Mouse (Mus musculus): Measurements from ENCODE around the gene Ksr2. TPM values are rescaled to one million over a fixed set of nuclear protein-coding genes. Genes with fewer than 3 reads are reported as not detected.

The Ksr2 gene
- polyA plus RNA-seq, 1 experiment: 9.1 TPM

DNA sequence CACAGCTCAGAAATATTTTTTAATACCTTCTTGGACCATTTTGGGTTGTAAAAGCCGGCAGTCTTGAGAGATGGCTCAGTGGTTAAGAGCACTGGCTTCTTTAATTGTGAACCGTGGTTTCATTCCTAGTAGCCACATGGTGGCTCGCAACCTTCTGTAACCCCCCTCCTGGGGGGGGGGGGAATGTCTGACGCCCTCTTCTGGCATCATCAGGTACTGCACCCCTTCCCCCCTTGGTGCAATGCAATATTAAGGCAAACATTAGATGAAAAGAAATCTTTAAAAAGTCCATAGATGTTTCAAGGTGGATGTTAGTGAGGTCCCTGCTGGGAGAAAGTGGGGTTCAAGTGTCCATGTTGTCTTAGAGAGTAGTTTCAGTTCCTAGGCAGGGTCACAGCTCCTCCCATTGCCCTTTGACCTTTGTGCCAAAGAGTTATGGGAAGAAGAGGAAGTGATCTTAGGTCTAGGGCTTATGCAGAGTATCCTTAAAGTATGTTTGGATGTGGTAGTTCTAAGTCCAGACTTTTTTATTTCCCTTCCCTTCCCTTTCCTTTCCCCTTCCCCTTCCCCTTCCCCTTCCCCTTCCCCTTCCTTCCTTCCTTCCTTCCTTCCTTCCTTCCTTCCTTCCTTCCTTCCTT lies 106.2 kb downstream of the Ksr2 start:
- DNase-seq (ENCODE audit: extremely low spot score in 1 of 2, low spot score in 1 of 2): no peak

- no peak for DNase-seq (ENCODE audit: extremely low spot score in 1 of 2, low spot score in 1 of 2)
Observed at GRCm38 (mm10) chr5:117521156-117521555, 107.4 kb downstream of the Ksr2 start.

- no peak for DNase-seq (ENCODE audit: extremely low spot score in 1 of 2, low spot score in 1 of 2)
Observed at GRCm38 (mm10) chr5:117521701-117522100, 107.9 kb downstream of the Ksr2 start.

DNA sequence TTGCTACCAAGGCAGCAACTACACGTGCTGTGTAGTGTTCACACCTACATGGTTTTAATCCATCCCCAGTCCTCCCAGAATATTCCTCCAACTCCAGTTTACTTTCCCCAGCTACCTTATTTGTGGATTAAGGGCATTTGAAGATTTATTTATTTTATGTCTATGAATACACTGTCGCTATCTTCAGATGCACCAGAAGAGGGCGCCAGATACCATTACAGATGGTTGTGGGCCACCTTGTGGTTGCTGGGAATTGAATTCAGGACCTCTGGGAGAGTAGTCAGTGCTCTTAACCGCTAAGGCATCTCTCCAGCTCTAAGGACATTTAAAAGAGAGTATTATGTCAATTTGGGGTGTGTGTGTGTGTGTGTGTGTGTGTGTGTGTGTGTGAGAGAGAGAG lies 108.7 kb downstream of the Ksr2 start:
- DNase-seq (ENCODE audit: extremely low spot score in 1 of 2, low spot score in 1 of 2): no peak

GRCm38 (mm10) chr5:117523010-117523409 lies 109.2 kb downstream of the Ksr2 start:
- peak in 1 of 2 experiments; percentile 36 for DNase-seq (ENCODE audit: extremely low spot score in 1 of 2, low spot score in 1 of 2)

DNA sequence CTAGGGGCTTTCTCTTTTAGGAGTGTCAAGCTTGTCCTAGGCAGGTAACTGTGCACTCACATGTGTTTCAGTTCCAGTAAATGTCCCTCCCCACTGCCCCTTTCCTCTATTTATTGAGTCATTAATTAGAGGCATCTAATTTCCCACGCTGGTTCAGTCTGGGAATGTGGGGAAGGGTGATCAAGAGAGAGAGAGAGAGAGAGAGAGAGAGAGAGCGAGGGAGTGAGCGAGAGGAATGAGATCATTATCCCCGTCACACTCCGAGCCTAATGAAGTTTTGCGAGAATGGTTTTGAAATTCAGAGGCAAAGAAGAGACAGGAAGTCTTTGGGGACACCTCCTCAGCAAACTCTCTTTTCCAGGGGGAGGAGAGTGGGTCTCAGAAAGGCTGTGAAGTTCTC lies 117.2 kb downstream of the Ksr2 start:
- DNase-seq (ENCODE audit: extremely low spot score in 1 of 2, low spot score in 1 of 2): no peak

DNA sequence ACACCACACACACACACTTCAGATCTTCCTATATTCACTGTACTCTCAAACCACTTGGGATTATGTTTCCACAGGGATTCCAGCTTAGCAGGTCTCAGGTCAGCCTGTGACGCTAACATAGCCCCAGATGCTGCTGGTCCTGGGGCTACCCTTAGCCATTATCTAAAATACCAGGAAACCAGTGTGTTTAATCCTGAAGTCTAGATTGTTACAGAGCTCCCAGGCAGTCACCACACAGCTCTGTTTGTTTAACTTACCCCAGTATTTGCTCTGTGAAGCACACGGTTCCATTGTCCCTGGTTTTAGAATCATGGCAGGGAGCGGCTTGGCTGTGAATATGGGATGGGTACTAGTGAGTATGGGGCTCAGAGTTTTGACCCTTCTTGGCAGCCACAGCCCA lies 125.4 kb downstream of the Ksr2 start:
- no peak for DNase-seq (ENCODE audit: extremely low spot score in 1 of 2, low spot score in 1 of 2)

DNA sequence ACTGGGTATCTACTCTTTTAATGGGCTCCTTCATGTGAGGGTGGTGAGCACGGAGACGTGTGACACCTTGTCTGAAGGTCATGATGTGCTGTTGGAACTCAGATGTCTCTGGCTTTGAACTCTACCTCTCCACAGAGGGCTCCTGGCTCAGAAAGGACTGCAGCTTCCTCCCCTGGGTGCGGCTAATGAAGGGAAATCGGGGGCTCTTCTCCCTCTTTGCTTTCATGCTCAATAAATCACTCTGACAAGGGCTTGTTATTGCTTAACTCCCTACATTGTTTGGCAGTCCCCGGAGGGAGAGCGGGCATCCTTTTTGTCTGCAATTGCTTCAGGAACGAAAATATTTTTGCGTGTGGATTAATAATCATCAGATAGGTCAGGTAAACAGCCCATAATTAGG lies 127.9 kb downstream of the Ksr2 start:
- DNase-seq (ENCODE audit: extremely low spot score in 1 of 2, low spot score in 1 of 2): no peak

GRCm38 (mm10) chr5:117546694-117547268 lies 133.0 kb downstream of the Ksr2 start:
- no peak for DNase-seq (ENCODE audit: extremely low spot score in 1 of 2, low spot score in 1 of 2)

DNA sequence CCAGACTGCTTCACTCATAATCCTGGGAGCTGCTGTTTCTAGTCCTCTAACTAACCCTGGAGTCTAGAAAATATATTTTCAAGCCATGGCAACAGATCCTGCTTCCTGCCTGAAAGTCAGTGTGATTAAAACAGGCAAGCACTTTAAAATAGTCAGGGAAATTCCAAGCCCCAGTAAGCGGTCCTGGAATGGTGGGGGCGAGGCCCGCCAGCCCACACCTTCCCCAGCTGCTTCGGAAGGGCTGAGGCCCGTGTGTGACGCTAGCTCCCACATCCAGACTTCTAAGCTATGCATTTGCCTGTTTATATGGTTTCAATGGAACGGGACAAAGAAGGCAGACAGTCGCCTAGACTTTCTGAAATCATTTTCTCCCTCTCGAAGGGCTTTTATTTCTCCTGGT lies 137.2 kb downstream of the Ksr2 start:
- DNase-seq (ENCODE audit: extremely low spot score in 1 of 2, low spot score in 1 of 2): peak in 1 of 2 experiments; percentile 72

DNA sequence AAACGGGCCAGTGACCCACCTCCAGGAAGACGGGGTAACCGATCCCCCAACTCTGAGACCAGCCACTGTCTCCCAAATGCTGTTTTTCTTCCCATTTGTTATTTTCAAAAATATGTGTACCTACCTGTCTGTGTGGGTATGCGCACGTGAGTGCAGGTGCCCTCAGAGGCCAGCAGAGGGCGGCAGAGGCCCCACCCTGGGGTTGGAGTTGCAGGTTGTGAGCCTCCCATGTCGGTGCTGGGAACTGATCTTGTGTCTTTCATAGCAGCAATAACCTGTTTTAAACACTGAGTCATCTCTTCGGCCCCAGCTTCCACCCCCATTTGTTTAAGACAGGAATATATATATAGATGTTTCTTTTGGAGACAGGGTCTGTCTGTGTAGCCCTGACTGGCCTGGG lies 138.3 kb downstream of the Ksr2 start:
- no peak for DNase-seq (ENCODE audit: extremely low spot score in 1 of 2, low spot score in 1 of 2)

- no peak for DNase-seq (ENCODE audit: extremely low spot score in 1 of 2, low spot score in 1 of 2)
Observed at GRCm38 (mm10) chr5:117554505-117554904, 140.7 kb downstream of the Ksr2 start.

DNA sequence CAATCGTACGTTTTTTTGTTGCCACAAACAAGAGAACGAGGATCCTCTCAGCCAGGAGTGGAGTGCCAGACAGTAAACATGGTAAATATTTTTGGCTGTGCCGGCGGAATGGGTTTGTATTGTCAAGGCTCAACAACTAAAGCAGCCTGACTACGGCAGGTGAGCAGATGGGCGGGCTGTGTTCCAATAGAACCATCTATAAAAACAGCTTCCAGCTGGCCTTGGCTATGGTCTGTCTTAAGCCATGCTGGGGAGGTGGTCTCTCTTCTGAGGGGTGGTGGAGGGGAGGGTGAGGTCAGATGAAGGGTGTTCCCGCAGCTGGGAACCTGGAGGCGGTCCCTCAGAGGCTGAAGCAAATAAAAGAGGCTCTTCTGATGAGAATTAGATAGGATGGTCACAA lies 142.8 kb downstream of the Ksr2 start:
- no peak for DNase-seq (ENCODE audit: extremely low spot score in 1 of 2, low spot score in 1 of 2)

- DNase-seq (ENCODE audit: extremely low spot score in 1 of 2, low spot score in 1 of 2): peak in 1 of 2 experiments; percentile 17
Observed at GRCm38 (mm10) chr5:117561080-117561479, 147.3 kb downstream of the Ksr2 start.

GRCm38 (mm10) chr5:117566051-117566665 lies 152.4 kb downstream of the Ksr2 start:
- DNase-seq (ENCODE audit: extremely low spot score in 1 of 2, low spot score in 1 of 2): peak in 1 of 2 experiments; percentile 19

- DNase-seq (ENCODE audit: extremely low spot score in 1 of 2, low spot score in 1 of 2): no peak
Observed at GRCm38 (mm10) chr5:117569190-117569795, 155.5 kb downstream of the Ksr2 start.

DNA sequence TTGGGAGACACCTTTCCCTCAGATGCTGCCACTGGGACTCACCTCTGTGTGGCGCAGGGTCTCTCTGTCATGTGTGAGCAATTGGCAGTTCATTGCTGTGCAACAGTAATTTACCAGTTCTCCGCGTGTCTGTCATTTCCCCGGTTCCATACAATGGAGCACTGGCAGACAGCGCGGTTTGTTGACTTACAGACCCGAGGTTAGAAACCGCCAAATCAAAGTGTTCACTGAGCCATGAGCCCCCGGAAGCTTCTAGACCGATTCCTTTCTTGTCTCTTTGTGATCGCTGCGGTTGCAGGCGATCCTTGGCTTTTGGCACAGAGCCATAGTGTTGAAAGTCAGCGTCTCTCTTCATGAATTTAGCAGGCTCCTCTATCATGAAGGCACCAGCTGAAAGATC lies 158.6 kb downstream of the Ksr2 start:
- peak in 1 of 2 experiments; percentile 9 for DNase-seq (ENCODE audit: extremely low spot score in 1 of 2, low spot score in 1 of 2)

- peak in 1 of 2 experiments; percentile 51 for DNase-seq (ENCODE audit: extremely low spot score in 1 of 2, low spot score in 1 of 2)
Observed at GRCm38 (mm10) chr5:117574894-117575293, 161.1 kb downstream of the Ksr2 start.

- peak in 1 of 2 experiments; percentile 64 for DNase-seq (ENCODE audit: extremely low spot score in 1 of 2, low spot score in 1 of 2)
Observed at GRCm38 (mm10) chr5:117577598-117577997, 163.8 kb downstream of the Ksr2 start.

DNA sequence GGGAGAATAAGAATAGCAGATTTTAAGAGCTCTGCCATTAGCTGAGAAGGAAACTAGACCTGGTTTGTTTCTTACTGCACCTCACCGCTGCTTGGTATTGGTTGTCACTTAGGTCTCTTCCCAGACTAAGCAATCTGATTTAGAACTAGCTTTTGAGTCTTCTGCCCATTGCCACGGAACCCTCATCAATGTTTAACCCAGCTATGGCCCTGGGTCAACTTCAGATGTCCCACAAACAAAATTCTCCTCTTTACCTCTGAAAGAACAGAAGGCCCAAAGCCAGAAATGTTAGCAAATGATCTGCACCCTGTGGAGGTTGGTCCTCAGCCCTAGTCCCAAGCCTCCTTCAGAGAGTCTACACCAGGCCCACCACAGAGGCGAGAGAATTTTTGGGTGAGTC lies 167.9 kb downstream of the Ksr2 start:
- no peak for DNase-seq (ENCODE audit: extremely low spot score in 1 of 2, low spot score in 1 of 2)

DNA sequence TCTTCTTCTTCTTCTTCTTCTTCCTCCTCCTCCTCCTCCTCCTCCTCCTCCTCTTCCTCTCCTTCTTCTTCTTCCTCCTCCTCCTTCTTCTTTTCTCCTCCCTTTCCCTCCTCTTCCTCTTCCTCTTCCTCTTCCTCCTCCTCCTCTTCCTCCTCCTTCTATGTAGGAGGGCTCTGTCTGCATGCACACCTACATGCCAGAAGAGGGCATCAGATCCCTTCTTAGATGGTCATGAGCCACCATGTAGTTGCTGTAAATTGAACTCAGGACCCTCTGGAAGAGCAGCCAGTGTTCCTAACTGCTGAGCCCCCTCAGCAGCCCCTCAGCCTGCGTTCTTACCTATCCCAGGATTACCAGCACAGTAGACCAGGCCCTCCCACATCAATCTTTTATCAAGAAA lies 170.6 kb downstream of the Ksr2 start:
- DNase-seq (ENCODE audit: extremely low spot score in 1 of 2, low spot score in 1 of 2): no peak

DNA sequence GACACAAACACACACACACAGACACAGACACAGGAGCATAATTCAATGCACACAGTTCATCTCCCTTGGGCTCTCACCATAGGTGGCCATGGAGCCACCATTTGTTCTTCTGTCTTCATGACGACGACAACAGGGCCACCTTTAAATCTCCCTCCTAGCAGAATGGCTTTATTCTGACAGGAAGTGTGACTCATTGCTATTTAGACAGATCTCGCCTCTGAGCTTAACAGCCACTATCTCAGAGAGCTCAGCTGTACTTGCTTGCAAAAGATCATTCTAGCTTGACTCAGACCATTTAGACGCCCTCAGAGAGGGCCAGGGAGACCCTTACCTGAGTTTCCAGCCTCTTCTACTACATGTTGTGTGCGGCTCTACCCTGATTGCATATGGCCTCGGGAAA lies 175.5 kb downstream of the Ksr2 start:
- DNase-seq (ENCODE audit: extremely low spot score in 1 of 2, low spot score in 1 of 2): peak in 1 of 2 experiments; percentile 22

All from frontal cortex, adult 2 months (tissue).